In the genomic region with DNA sequence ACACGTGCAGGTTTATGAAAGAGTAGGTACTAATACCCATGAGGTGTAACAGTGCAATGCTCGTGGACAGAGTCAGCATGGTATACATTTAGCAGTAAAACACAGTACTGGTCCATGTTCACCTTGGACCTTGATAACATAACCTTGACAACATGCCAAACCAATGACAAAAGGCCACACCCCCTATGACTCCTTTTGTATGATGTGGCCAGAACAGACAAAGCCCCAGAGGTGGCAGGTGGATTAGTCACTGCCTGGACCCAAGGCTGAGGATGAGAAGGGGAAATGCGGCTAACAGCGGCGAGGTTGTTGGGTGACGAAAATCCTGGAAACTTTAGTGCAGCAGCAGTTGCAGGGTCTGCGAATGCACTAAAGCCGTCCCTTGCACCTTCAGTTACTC, we compare ENCODE assay signal across 17 mouse cellular contexts.
DNase-seq lines count a peak whose midpoint lies in the region; ATAC-seq lines count a peak whose summit lies in the region.
"Had no signal": no experiment of that assay in that cellular context is flagged by ENCODE, and none has a peak within 500 bp of the region (broad histone marks: within the 10 kb centered on the region; RNA-seq: fewer than 3 reads in every experiment).

No protein-coding gene starts in this region.

- no peak for ATAC-seq in heart, embryonic 16.5 days (replicated peaks; ENCODE audit: extremely low read depth, insufficient read depth, low FRiP score)
- ATAC-seq in megakaryocyte progenitor cell, adult 5-6 weeks (replicated peaks; ENCODE audit: poor library complexity): peak; percentile 31
- ATAC-seq: forebrain, postnatal 0 days; liver, embryonic 12.5 days had no signal

- no peaks in the 10 kb centered on the region for H3K4me1 ChIP-seq in heart, embryonic 16.5 days (ENCODE audit: control insufficient read depth, insufficient read depth, low read length)
- H3K4me1 ChIP-seq: liver, embryonic 12.5 days had no signal

- DNase-seq in heart, adult 18-20 months: no peak
- DNase-seq in ES-CJ7 (ENCODE audit: low read depth, low spot score): peak; percentile 14
- DNase-seq in adrenal gland, postnatal 10 days: peak; percentile 21
- DNase-seq in cerebellum, postnatal 25 days: no peak
- no peak for DNase-seq in ovary, adult 18-20 months (ENCODE audit: low spot score)
- DNase-seq: cerebellum, adult 11 months; cerebellum, adult 9-11 months; forebrain, postnatal 0 days; gastrocnemius, postnatal 25 days; kidney, adult 8-10 months; lung, adult 18-20 months had no signal

- no peaks in the 10 kb centered on the region for H3K9me3 ChIP-seq in heart, embryonic 16.5 days (replicated peaks; ENCODE audit: control insufficient read depth, low read length)
- H3K9me3 ChIP-seq: forebrain, embryonic 10.5 days; heart, embryonic 15.5 days; hindbrain, embryonic 15.5 days; liver, embryonic 12.5 days had no signal

- 82% methylated on average over 8 of the region's 8 CpGs for WGBS in heart, embryonic 16.5 days

- H3K4me2 ChIP-seq in heart, embryonic 16.5 days (ENCODE audit: low read depth, low read length): no peak overlapping the region
- H3K4me2 ChIP-seq: heart, embryonic 15.5 days; hindbrain, embryonic 15.5 days; liver, embryonic 12.5 days had no signal

- H3K9ac ChIP-seq in heart, embryonic 16.5 days (ENCODE audit: low read length): no peak overlapping the region
- H3K9ac ChIP-seq: forebrain, postnatal 0 days; heart, embryonic 15.5 days; hindbrain, embryonic 15.5 days; liver, embryonic 12.5 days had no signal

- peaks cover 3% of the 10 kb centered on the region; the same call in 1 of the 2 replicates for H3K27me3 ChIP-seq in heart, embryonic 16.5 days (ENCODE audit: control insufficient read depth, insufficient read depth, low read length)
- H3K27me3 ChIP-seq: heart, embryonic 15.5 days; hindbrain, embryonic 15.5 days; liver, embryonic 12.5 days had no signal

- H3K4me3 ChIP-seq in heart, embryonic 16.5 days (ENCODE audit: low read length): no peak overlapping the region
- H3K4me3 ChIP-seq: forebrain, embryonic 10.5 days; heart, embryonic 15.5 days; hindbrain, embryonic 15.5 days; liver, embryonic 12.5 days had no signal

- H3K27ac ChIP-seq in heart, embryonic 16.5 days (ENCODE audit: low read length): peak overlapping the region; percentile 48; the same call in 1 of the 2 replicates
- H3K27ac ChIP-seq: forebrain, embryonic 10.5 days; hindbrain, embryonic 15.5 days; liver, embryonic 12.5 days had no signal

- H3K36me3 ChIP-seq in heart, embryonic 16.5 days (ENCODE audit: control insufficient read depth, insufficient read depth): no peaks in the 10 kb centered on the region
- H3K36me3 ChIP-seq: forebrain, embryonic 10.5 days; heart, embryonic 15.5 days; hindbrain, embryonic 15.5 days; liver, embryonic 12.5 days had no signal

Comparison
In these comparisons a context has a peak if more than half of its experiments do, and no peak if none do; other contexts are left out.
1. DNase-seq: peak in ES-CJ7 (single experiment) and adrenal gland, postnatal 10 days (single experiment); none in heart, adult 18-20 months (0 of 2), cerebellum, postnatal 25 days (0 of 2) and ovary, adult 18-20 months (single experiment).